Mouse (Mus musculus): ENCODE data around the gene Gm29776. TPM values are rescaled to one million over a fixed set of nuclear protein-coding genes. Genes with fewer than 3 reads are reported as not detected.

Gm29776 gene
- total RNA-seq, 2 experiments from 2014 or later: not detected

DNA sequence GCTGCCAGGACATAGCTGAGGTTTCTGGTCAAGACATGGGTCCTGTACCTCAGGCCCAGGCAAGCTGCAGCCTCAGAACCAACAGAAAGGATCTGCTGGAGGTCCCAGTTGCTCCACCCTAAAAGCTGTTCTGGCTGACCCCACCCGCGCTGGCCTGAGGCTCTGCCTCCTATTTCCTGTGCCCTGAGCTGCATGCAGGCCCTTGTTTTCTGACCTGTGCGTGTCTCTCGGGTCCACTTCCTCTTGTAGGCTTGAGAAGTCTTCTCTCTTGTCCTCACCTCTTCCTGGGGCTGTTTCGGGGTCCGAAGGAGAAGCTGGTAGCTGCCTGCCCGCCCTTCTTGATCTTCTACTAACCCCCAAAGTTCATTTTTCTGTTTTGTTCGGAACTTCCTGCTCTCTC is 14.2 kb upstream of the Gm29776 start:
- ATAC-seq (replicated peaks; ENCODE audit: low FRiP score, poor library complexity, severe bottlenecking): no peak

DNA sequence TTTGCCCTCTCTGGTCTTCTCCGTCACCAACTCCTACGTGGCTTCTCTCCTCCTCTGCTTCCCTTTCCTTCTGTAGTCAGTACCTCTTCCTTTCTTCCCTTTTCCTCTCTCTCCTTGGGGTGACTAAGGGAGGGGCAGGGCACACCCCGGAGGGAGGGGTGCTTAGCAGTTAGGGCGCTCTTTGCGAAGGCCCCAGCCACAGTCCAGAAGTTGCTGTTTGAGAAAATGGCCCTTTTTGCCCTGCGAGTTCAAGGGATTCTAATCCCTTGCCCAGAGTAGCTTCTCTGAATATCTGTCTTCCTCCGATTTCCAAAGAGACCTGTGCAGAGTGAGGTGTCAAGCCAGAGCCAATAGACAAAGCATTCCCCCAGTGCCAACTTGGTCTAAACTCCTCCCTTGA is 13.4 kb upstream of the Gm29776 start, which contains the start of gene Cebpe:
Gene Cebpe, minus strand, starts transcription at position 101 of the 400 bp plus-strand sequence.
- ATAC-seq (replicated peaks; ENCODE audit: low FRiP score, poor library complexity, severe bottlenecking): no peak

DNA sequence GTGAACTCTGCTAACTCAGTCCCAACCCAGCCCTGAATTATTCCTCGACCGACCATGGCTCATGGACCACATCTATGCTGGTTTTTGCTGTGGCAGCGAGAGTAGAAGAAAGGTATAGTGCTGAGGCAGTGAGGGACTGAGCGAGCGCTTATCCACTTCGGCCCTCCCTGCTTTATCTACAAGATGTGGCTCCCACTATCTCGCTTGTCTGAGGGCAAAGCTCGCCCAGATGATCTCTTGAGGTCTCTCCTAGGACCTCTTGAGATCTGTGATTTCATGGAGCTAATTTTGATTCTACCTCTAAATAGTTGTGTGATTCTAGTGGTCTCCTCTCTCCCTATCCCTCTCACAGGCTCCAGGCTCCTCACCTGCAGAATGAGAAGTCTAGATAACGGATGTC is 10.4 kb upstream of the Gm29776 start:
- ATAC-seq (replicated peaks; ENCODE audit: low FRiP score, poor library complexity, severe bottlenecking): no peak

- no peak for ATAC-seq (replicated peaks; ENCODE audit: low FRiP score, poor library complexity, severe bottlenecking)
Measured at GRCm38 (mm10) chr14:54706589-54707320, 8.1 kb upstream of the Gm29776 start.

GRCm38 (mm10) chr14:54705844-54706243 is 7.2 kb upstream of the Gm29776 start:
- ATAC-seq (replicated peaks; ENCODE audit: low FRiP score, poor library complexity, severe bottlenecking): peak; percentile 95

- ATAC-seq (replicated peaks; ENCODE audit: low FRiP score, poor library complexity, severe bottlenecking): no peak
Measured at GRCm38 (mm10) chr14:54703207-54703606, 4.6 kb upstream of the Gm29776 start.

- peak; percentile 51 for ATAC-seq (replicated peaks; ENCODE audit: low FRiP score, poor library complexity, severe bottlenecking)
Measured at GRCm38 (mm10) chr14:54701298-54701697, 2.7 kb upstream of the Gm29776 start.

DNA sequence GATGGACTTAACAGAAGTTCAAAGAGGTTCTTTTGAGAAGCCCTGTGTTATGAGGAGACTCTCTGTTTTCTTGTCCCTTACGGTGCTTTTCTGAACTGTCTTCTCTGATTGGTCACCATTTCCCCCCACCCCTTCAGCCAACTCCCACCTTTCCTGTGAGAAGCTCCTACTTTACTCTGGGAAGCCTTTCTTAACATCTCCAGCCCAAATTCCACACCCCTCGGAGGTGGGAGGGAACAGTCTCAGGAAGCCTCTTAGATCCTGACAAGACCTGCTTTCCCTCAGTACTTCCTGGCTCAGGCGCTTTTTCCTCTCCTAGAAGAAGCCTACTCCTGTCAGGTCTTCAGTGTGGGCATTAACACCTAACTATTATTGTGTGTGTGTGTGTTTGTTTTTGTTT is 953 bp upstream of the Gm29776 start:
- no peak for ATAC-seq (replicated peaks; ENCODE audit: low FRiP score, poor library complexity, severe bottlenecking)

GRCm38 (mm10) chr14:54696752-54697151 is 1.9 kb downstream of the Gm29776 start:
- ATAC-seq (replicated peaks; ENCODE audit: low FRiP score, poor library complexity, severe bottlenecking): no peak

DNA sequence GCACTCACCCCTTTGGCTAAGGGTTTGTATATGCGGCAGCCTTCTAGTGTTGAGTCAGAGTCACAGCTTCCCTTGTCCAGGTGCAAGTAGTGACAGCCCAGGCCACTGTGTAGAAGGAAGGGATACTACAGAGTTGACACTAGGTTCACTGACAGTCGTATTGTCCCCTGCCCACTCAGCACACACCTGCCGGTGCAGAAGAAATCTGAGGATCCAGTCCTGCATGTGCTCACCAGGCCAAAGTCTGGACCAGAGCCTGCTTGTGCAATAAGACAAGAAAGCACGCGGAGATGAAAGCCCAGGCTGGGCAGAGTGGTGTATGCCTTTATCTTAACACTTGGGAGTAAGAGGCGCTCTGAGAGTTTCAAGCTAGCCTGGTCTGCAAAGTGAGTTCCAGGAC is 3.6 kb downstream of the Gm29776 start:
- no peak for ATAC-seq (replicated peaks; ENCODE audit: low FRiP score, poor library complexity, severe bottlenecking)

GRCm38 (mm10) chr14:54687251-54687650 is 11.4 kb downstream of the Gm29776 start:
- ATAC-seq (replicated peaks; ENCODE audit: low FRiP score, poor library complexity, severe bottlenecking): no peak

- ATAC-seq (replicated peaks; ENCODE audit: low FRiP score, poor library complexity, severe bottlenecking): peak; percentile 83
Measured at GRCm38 (mm10) chr14:54686522-54687143, 12.0 kb downstream of the Gm29776 start, which contains the start of gene Acin1. Acin1 (minus strand) TSS chr14:54686931.

DNA sequence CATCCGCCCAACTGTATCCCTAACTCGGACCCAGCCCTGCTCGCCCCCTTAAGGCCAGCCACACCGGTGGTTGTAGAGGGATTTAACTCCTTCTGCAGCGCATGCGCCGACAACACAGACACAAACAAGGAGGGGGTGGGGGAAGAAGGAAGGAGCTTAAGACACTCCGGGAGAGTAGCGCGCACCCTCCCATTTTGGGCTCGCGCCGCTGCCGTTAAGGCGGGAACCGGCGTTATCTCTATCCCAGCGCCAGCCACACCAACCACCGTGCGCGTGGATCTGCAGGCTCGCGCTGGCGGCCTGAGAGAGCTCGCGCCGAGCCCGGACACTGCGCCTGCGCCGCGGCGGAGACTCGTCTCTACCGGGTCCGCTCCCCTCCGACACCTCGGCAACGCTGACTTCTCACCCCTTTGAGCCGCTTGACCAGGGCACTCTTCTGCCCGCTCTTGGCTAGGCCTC is 12.5 kb downstream of the Gm29776 start, which contains the start of gene 1700123O20Rik:
Gene 1700123O20Rik, plus strand, starts transcription at position 154 of the 459 bp plus-strand sequence.
- peak; percentile 78 for ATAC-seq (replicated peaks; ENCODE audit: low FRiP score, poor library complexity, severe bottlenecking)

DNA sequence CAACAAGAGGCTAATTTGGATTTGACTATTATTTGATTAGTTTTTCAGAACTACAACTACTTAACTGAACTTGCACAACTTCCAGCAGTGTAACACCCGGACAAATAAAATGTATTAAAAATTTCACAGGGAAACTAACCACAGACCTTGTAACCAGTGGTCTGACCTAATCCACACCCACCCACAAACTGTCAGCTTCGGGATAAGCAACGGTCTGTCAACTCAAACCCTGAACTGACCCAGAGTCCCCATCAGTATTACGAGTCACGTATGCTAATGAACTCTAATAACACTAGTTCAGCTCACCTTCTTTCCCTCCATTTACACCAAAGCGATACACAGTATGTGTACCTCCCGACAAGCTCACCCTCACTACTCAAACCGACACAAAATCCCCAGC is 13.2 kb downstream of the Gm29776 start:
- ATAC-seq (replicated peaks; ENCODE audit: low FRiP score, poor library complexity, severe bottlenecking): peak; percentile 22

DNA sequence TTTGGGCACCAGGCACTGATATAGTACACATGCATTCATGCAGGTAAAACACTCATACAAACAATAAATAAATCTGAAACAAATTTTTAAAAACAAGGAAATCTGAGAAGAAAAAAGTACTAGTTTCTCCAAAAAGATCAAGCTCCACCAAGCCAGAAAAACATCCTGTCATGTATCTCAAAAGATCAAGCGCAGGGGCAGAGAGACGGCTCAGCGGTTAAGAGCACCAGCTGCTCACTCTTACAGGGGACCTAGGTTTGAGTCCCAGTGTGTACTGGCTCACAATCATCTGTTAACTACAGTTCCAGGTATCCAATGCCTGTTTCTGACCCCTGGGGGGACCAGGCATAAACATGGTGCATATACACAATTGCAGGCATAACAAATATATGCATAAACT is 16.2 kb downstream of the Gm29776 start:
- no peak for ATAC-seq (replicated peaks; ENCODE audit: low FRiP score, poor library complexity, severe bottlenecking)

DNA sequence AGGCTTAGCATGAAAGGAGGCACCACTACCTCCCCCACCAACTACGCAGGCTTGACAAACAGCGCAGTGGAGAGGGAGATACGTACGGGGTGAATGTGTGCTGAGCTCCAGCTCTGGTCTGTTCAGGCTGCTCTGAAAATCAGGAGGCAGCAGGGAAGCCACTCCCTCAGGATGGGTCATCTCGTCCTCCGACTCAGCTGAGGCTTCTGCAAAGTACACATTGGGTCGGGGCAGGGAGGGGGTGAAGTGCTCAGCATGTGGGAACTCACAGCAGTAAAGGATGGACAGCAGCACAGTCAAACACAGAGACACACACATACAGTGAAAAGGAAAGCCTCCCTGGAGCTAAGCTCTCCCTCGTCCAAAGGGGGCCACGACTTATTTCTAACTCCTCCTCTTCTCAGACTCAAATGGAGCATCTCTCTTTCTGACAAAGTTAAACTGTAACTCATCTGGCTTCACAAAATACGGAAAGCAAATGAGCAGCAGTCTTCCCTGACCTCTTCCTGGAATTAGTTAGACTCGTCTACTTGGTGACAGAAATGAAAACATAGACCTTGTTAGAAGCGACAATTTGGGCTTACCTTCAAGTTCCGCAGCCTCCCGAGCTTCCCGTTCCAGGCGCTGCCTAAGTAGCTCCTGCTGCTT is 19.9 kb downstream of the Gm29776 start:
- ATAC-seq (replicated peaks; ENCODE audit: low FRiP score, poor library complexity, severe bottlenecking): no peak

DNA sequence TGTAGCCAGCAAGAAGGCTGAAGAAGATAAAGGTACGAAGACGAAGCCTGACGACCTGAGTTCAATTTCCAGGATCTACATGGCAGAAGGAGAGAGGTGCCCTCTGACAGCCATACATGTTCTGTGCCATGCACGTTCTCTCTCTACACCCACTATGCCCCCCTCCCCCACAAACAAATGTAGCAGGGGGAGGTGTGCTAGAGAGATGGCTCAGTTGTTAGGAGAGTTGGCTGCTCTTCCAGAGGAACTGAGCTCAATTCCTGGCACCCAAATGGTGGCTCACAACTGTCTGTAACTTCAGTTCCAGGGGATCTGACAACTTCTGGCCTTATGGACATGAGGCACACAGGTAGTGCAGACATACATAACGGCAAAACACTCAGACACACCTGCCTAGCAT is 22.3 kb downstream of the Gm29776 start:
- ATAC-seq (replicated peaks; ENCODE audit: low FRiP score, poor library complexity, severe bottlenecking): no peak

GRCm38 (mm10) chr14:54674317-54674716 is 24.3 kb downstream of the Gm29776 start:
- ATAC-seq (replicated peaks; ENCODE audit: low FRiP score, poor library complexity, severe bottlenecking): no peak

DNA sequence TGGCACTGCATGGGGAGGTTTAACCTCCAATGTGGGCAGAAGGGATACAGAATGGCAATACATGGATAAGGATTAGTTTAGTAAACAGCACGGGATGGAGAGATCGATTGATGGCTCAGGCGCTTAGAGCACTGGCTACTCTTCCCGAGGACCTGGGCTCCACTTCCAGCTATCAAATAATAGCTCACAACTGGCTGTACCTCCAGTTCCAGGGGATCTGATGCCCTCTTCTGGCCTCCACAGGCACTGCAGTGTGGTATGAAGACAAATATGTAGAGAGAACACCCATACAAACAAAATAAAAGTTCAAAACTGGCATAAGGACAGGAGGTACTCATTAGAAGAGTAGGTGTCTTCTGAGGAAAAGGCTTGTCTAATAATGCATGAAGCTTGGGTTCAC is 29.3 kb downstream of the Gm29776 start:
- ATAC-seq (replicated peaks; ENCODE audit: low FRiP score, poor library complexity, severe bottlenecking): peak; percentile 73

- ATAC-seq (replicated peaks; ENCODE audit: low FRiP score, poor library complexity, severe bottlenecking): no peak
Measured at GRCm38 (mm10) chr14:54664477-54665222, 34.0 kb downstream of the Gm29776 start.
